Mouse (Mus musculus) erythroblast, embryonic 14.5 days (primary cell): ENCODE measurements around the gene Tmem156.

ENCODE experiments used
- GATA1 ChIP-seq: IDR thresholded peaks from 2 replicates; pipeline ENCODE4 v1.6.1; 2012; ENCODE audit warnings: low read length, inconsistent platforms, mixed read lengths
- TAL1 ChIP-seq: IDR thresholded peaks from 3 replicates; pipeline ENCODE4 v1.6.1; 2012; ENCODE audit warnings: low read length, inconsistent platforms, mixed read lengths

GRCm38 (mm10) chr5:65025916-65026315 lies 66.0 kb downstream of the Tmem156 start:
- TF ChIP-seq TAL1, result no peak
- TF ChIP-seq GATA1, result no peak
